Mouse (Mus musculus) gastrocnemius, adult 2 months (tissue): Measurements from ENCODE around the gene Aldh1a2. TPM values are rescaled to one million over a fixed set of nuclear protein-coding genes. Genes with fewer than 3 reads are reported as not detected.
A peak's percentile ranks its signal among the peaks of the same experiment; 100 is the strongest.

ENCODE experiments used
- DNase-seq: peaks from one replicate; pipeline ENCODE4 v3.0.0; 2022
- H3K27ac ChIP-seq: fragments of 200-600 bp; 2 replicates; pipeline ENCODE4 v1.8.1; 2022; ENCODE audit warnings: mild to moderate bottlenecking
- H3K4me3 ChIP-seq: fragments of 200-600 bp; 2 replicates; pipeline ENCODE4 v1.8.1; 2022; ENCODE audit warnings: mild to moderate bottlenecking, moderate library complexity
- CTCF ChIP-seq: fragments of 200-600 bp; IDR thresholded peaks from 2 replicates; pipeline ENCODE4 v1.8.1; 2022; ENCODE audit warnings: antibody characterized with exemption, mild to moderate bottlenecking, moderate library complexity
- intact Hi-C: fragments of 180-260 bp; cut with DNase I; formaldehyde crosslinking; loops from one replicate; pipeline ENCODE4 v1.15.1; 2025
- total RNA-seq, 2 experiments: library from RNA; stranded (reverse); gene quantifications; 2 replicates each; pipeline ENCODE4 v1.2.3; 2021

The Aldh1a2 gene
- total RNA-seq, 2 experiments from 2014 or later: 2.9 to 3.2 TPM

GRCm38 (mm10) chr9:71185285-71185684 lies 30.3 kb upstream of the Aldh1a2 start:
- no peak overlapping the region for H3K4me3 ChIP-seq
- no peak for DNase-seq
- intact Hi-C loops: loop anchor here (10.0 kb wide), 1 partner anchor 60 kb away; no protein-coding TSS in a partner anchor
- no peak overlapping the region for H3K27ac ChIP-seq
- no peak for TF ChIP-seq CTCF

GRCm38 (mm10) chr9:71185823-71186222 lies 29.8 kb upstream of the Aldh1a2 start:
- intact Hi-C loops: loop anchor here (10.0 kb wide), 1 partner anchor 61 kb away; no protein-coding TSS in a partner anchor
- no peak for DNase-seq
- no peak for TF ChIP-seq CTCF
- Histone ChIP-seq H3K4me3 (no peak overlapping the region), H3K27ac (no peak overlapping the region)

- intact Hi-C loops: loop anchor here (10.0 kb wide), 1 partner anchor 63 kb away; no protein-coding TSS in a partner anchor
- Histone ChIP-seq H3K27ac (no peak overlapping the region), H3K4me3 (no peak overlapping the region)
- DNase-seq: no peak
- no peak for TF ChIP-seq CTCF
Observed at GRCm38 (mm10) chr9:71187396-71187795, 28.2 kb upstream of the Aldh1a2 start.

- intact Hi-C loops: loop anchor here (10.0 kb wide), 1 partner anchor 64 kb away; no protein-coding TSS in a partner anchor
- Histone ChIP-seq H3K27ac (no peak overlapping the region), H3K4me3 (peak overlapping the region; percentile 55)
- TF ChIP-seq CTCF: peak; percentile 78
- DNase-seq: peak; percentile 60
Observed at GRCm38 (mm10) chr9:71188647-71189415, 26.8 kb upstream of the Aldh1a2 start.

- intact Hi-C loops: no loop called here
- no peak overlapping the region for H3K27ac ChIP-seq
- no peak overlapping the region for H3K4me3 ChIP-seq
- no peak for DNase-seq
- no peak for TF ChIP-seq CTCF
Observed at GRCm38 (mm10) chr9:71198826-71199225, 16.8 kb upstream of the Aldh1a2 start.

- intact Hi-C loops: no loop called here
- H3K4me3 ChIP-seq: no peak overlapping the region
- DNase-seq: no peak
- no peak for TF ChIP-seq CTCF
- no peak overlapping the region for H3K27ac ChIP-seq
Observed at GRCm38 (mm10) chr9:71202265-71202664, 13.3 kb upstream of the Aldh1a2 start.

- intact Hi-C loops: no loop called here
- no peak for TF ChIP-seq CTCF
- Histone ChIP-seq H3K27ac (no peak overlapping the region), H3K4me3 (no peak overlapping the region)
- DNase-seq: no peak
Observed at GRCm38 (mm10) chr9:71209299-71209698, 6.3 kb upstream of the Aldh1a2 start.

GRCm38 (mm10) chr9:71210870-71211269 lies 4.7 kb upstream of the Aldh1a2 start:
- peak; percentile 69 for TF ChIP-seq CTCF
- H3K4me3 ChIP-seq: no peak overlapping the region
- peak; percentile 39 for DNase-seq
- intact Hi-C loops: loop anchor here (10.0 kb wide), 2 partner anchors 234 to 414 kb away; no protein-coding TSS in a partner anchor
- no peak overlapping the region for H3K27ac ChIP-seq

GRCm38 (mm10) chr9:71213636-71214035 lies 2.0 kb upstream of the Aldh1a2 start:
- no peak for TF ChIP-seq CTCF
- no peak overlapping the region for H3K27ac ChIP-seq
- intact Hi-C loops: loop anchor here (10.0 kb wide), 2 partner anchors 231 to 411 kb away; no protein-coding TSS in a partner anchor
- DNase-seq: no peak
- H3K4me3 ChIP-seq: no peak overlapping the region

GRCm38 (mm10) chr9:71216036-71216995 lies 727 bp downstream of the Aldh1a2 start:
- DNase-seq: peak; percentile 41
- Histone ChIP-seq H3K27ac (peak overlapping the region; percentile 1; the same call in 1 of the 2 replicates), H3K4me3 (peak overlapping the region; percentile 71)
- no peak for TF ChIP-seq CTCF
- intact Hi-C loops: loop anchor here (10.0 kb wide), 2 partner anchors 228 to 408 kb away; no protein-coding TSS in a partner anchor

- DNase-seq: no peak
- intact Hi-C loops: loop anchor here (10.0 kb wide), 2 partner anchors 228 to 408 kb away; no protein-coding TSS in a partner anchor
- TF ChIP-seq CTCF: no peak
- Histone ChIP-seq H3K4me3 (no peak overlapping the region; the same call in 1 of the 2 replicates), H3K27ac (no peak overlapping the region)
Observed at GRCm38 (mm10) chr9:71216996-71217792, 1.6 kb downstream of the Aldh1a2 start.

GRCm38 (mm10) chr9:71217793-71218095 lies 2.2 kb downstream of the Aldh1a2 start:
- H3K27ac ChIP-seq: no peak overlapping the region
- intact Hi-C loops: loop anchor here (10.0 kb wide), 2 partner anchors 227 to 407 kb away; no protein-coding TSS in a partner anchor
- no peak overlapping the region for H3K4me3 ChIP-seq
- no peak for DNase-seq
- TF ChIP-seq CTCF: no peak
